Mouse (Mus musculus) adrenal gland, postnatal 4 days (tissue): ENCODE measurements around the gene Fam114a2. TPM values are rescaled to one million over a fixed set of nuclear protein-coding genes. Genes with fewer than 3 reads are reported as not detected.

Source experiments
- DNase-seq, 2 experiments: peaks; one replicate each; pipeline ENCODE4 v3.0.0; 2021 to 2022; ENCODE audit warnings: low spot score in 2 of 2, mixed read lengths in 2 of 2
- long read RNA-seq, 2 experiments: library from polyadenylated mRNA; stranded (forward); transcript quantifications; one replicate each; pipeline ENCODE4 v2.0.0; 2021
- total RNA-seq, 2 experiments: library from RNA; stranded (reverse); gene quantifications; 2 replicates each; pipeline ENCODE4 v1.2.3; 2021

Gene Fam114a2
- 10 to 100 TPM; 54.9 to 60.5 TPM for total RNA-seq
- long read RNA-seq, experiment 1, transcript Fam114a2-201 (14 exons, 2,557 nt): major isoform, 13 of 65 reads
- long read RNA-seq, experiment 1, partial matches to known transcripts: 3 of 65 reads
- long read RNA-seq, experiment 1, other reads (novel, unspliced or antisense): 48 of 65 reads
- long read RNA-seq, experiment 2, transcript Fam114a2-201 (14 exons, 2,557 nt): major isoform, 17 of 122 reads
- long read RNA-seq, experiment 2, partial matches to known transcripts: 15 of 122 reads
- long read RNA-seq, experiment 2, other reads (novel, unspliced or antisense): 90 of 122 reads

- DNase-seq: peak; percentile 87 to 89
These were observed at the start of gene Fam114a2, which contains the start of gene Mfap3 for GRCm38 (mm10) chr11:57518091-57518750. Gene Fam114a2, minus strand, starts transcription at chr11:57518617. Gene Mfap3, plus strand, starts transcription at chr11:57518664.

- DNase-seq: no peak
These were observed 47.9 kb upstream of the Fam114a2 start for GRCm38 (mm10) chr11:57566091-57567035.

GRCm38 (mm10) chr11:57564564-57564963 is 46.1 kb upstream of the Fam114a2 start:
- no peak for DNase-seq

- DNase-seq: peak in 1 of 2 experiments; percentile 15
These were observed 39.5 kb upstream of the Fam114a2 start for GRCm38 (mm10) chr11:57557936-57558335.

GRCm38 (mm10) chr11:57553015-57553780 is 34.8 kb upstream of the Fam114a2 start:
- DNase-seq: no peak

GRCm38 (mm10) chr11:57551016-57551415 is 32.6 kb upstream of the Fam114a2 start:
- DNase-seq: no peak

GRCm38 (mm10) chr11:57550230-57550629 is 31.8 kb upstream of the Fam114a2 start:
- DNase-seq: no peak

- DNase-seq: peak; percentile 62 to 71
These were observed 30.5 kb upstream of the Fam114a2 start for GRCm38 (mm10) chr11:57548618-57549550.

- no peak for DNase-seq
These were observed 22.3 kb upstream of the Fam114a2 start for GRCm38 (mm10) chr11:57540681-57541080.

- no peak for DNase-seq
These were observed 21.5 kb upstream of the Fam114a2 start for GRCm38 (mm10) chr11:57539841-57540418.

- no peak for DNase-seq
These were observed 17.5 kb upstream of the Fam114a2 start for GRCm38 (mm10) chr11:57535912-57536311.

- DNase-seq: no peak
These were observed 13.9 kb upstream of the Fam114a2 start for GRCm38 (mm10) chr11:57532306-57532705.

- DNase-seq: no peak
These were observed 13.0 kb upstream of the Fam114a2 start for GRCm38 (mm10) chr11:57531300-57531950.

- DNase-seq: no peak
These were observed 10.7 kb upstream of the Fam114a2 start for GRCm38 (mm10) chr11:57529111-57529510.

- DNase-seq: no peak
These were observed 9.1 kb upstream of the Fam114a2 start for GRCm38 (mm10) chr11:57527506-57527905.

- no peak for DNase-seq
These were observed 7.5 kb upstream of the Fam114a2 start for GRCm38 (mm10) chr11:57525900-57526299.

- no peak for DNase-seq
These were observed 6.2 kb upstream of the Fam114a2 start for GRCm38 (mm10) chr11:57524597-57524996.

- no peak for DNase-seq
These were observed 5.0 kb upstream of the Fam114a2 start for GRCm38 (mm10) chr11:57523418-57523817.

GRCm38 (mm10) chr11:57522046-57522445 is 3.6 kb upstream of the Fam114a2 start:
- DNase-seq: no peak
